Mouse (Mus musculus): ENCODE data around the gene Lamb3. TPM values are rescaled to one million over a fixed set of nuclear protein-coding genes. Genes with fewer than 3 reads are reported as not detected.

Gene Lamb3
- total and polyA plus RNA-seq, 3 experiments, result 10.1 to 14.6 (median 12.3) TPM

DNA sequence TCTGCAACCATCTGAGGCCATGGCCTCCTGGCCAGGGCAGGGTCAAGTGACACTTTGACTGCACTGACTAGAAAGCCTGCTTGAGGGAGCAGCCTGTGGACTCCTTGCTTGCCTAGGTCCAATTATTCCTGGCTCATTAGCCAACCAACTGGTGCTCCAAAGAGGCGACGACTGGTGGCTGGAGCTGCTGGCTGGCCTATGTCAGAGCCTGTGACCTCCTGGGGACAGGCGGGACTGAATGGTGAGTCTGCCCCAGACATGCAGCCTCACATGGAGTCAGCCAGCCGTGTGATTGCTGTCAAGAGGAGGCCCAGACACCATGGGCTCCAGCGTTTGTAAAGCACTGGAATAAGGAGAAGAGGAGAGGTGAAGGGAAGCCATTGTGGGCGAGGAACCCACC lies 153.7 kb downstream of the Lamb3 start:
- dilution Hi-C loops (cut with MboI; ENCODE audit: extremely low pct_ligation_motif_present, extremely low pct_unique_long_range_greater_than_20kb, low sequenced_read_pairs) (no loop called here), in situ Hi-C loops (cut with MboI; ENCODE audit: low pct_ligation_motif_present, low pct_unique_long_range_greater_than_20kb, low sequenced_read_pairs) (no loop called here)
- TF ChIP-seq RAD21 (IDR thresholded peaks at IDR 0.05; ENCODE audit: low read depth, low read length) (no peak), KAT2A (IDR thresholded peaks at IDR 0.05; ENCODE audit: insufficient replicate concordance, low read length) (no peak), MAFK (IDR thresholded peaks at IDR 0.05; ENCODE audit: insufficient replicate concordance, low read length) (no peak), NRF1 (IDR thresholded peaks at IDR 0.05; ENCODE audit: low read depth, low read length) (no peak), MAX (IDR thresholded peaks at IDR 0.05; ENCODE audit: low read length) (no peak), ETS1 (conservative IDR thresholded peaks at IDR 0.05; ENCODE audit: low read depth, low read length) (no peak), POLR2AphosphoS2 (IDR thresholded peaks at IDR 0.05; ENCODE audit: low read depth, low read length) (no peak), ZKSCAN1 (IDR thresholded peaks at IDR 0.05; ENCODE audit: borderline replicate concordance, low read depth, low read length) (no peak), USF2 (conservative IDR thresholded peaks at IDR 0.05; ENCODE audit: low read depth, low read length) (no peak), E2F4 (IDR thresholded peaks at IDR 0.05; ENCODE audit: insufficient replicate concordance, low read depth, low read length) (no peak), RCOR1 (conservative IDR thresholded peaks at IDR 0.05; ENCODE audit: low read depth, low read length) (no peak), CHD2 (IDR thresholded peaks at IDR 0.05; ENCODE audit: low read length) (no peak), MAZ (IDR thresholded peaks at IDR 0.05; ENCODE audit: low read depth, low read length) (no peak), PAX5 (IDR thresholded peaks at IDR 0.05; ENCODE audit: low read length) (no peak)
- Histone ChIP-seq H3K4me1 (ENCODE audit: control insufficient read depth in 1 of 2, insufficient read depth in 2 of 2) (peaks cover 0 to 35% of the 10 kb centered on the region in 2 experiments; a peak in 2 of 4 replicates), H3K79me2 (replicated peaks; ENCODE audit: control insufficient read depth, extremely low read depth, insufficient read depth, poor library complexity, severe bottlenecking) (no peaks in the 10 kb centered on the region), H3K27me3 (replicated peaks) (peaks cover 4% of the 10 kb centered on the region), H3K9ac (ENCODE audit: insufficient read depth, low read depth) (no peak overlapping the region), H3K9me3 (replicated peaks; ENCODE audit: low read length) (no peaks in the 10 kb centered on the region), H3K36me3 (replicated peaks in 1 of 2; ENCODE audit: control insufficient read depth in 1 of 2, insufficient read depth in 1 of 2, low read length in 1 of 2) (no peaks in the 10 kb centered on the region), H3K27ac (ENCODE audit: insufficient read depth, low read depth) (no peak overlapping the region), H3K4me3 (replicated peaks in 1 of 3; ENCODE audit: low read depth in 2 of 3, low read length in 2 of 3, poor library complexity in 1 of 3) (no peak overlapping the region), H3K4me2 (ENCODE audit: insufficient read depth, low read depth, poor library complexity, severe bottlenecking) (no peak overlapping the region)
- no peak for DNase-seq (ENCODE audit: extremely low read depth)

- Histone ChIP-seq H3K9me3 (replicated peaks; ENCODE audit: low read length) (no peaks in the 10 kb centered on the region), H3K27ac (ENCODE audit: insufficient read depth, low read depth) (no peak overlapping the region), H3K4me1 (ENCODE audit: control insufficient read depth in 1 of 2, insufficient read depth in 2 of 2) (peaks cover 0 to 35% of the 10 kb centered on the region in 2 experiments; a peak in 2 of 4 replicates), H3K4me2 (ENCODE audit: insufficient read depth, low read depth, poor library complexity, severe bottlenecking) (no peak overlapping the region), H3K79me2 (replicated peaks; ENCODE audit: control insufficient read depth, extremely low read depth, insufficient read depth, poor library complexity, severe bottlenecking) (no peaks in the 10 kb centered on the region), H3K9ac (ENCODE audit: insufficient read depth, low read depth) (no peak overlapping the region), H3K4me3 (replicated peaks in 1 of 3; ENCODE audit: low read depth in 2 of 3, low read length in 2 of 3, poor library complexity in 1 of 3) (no peak overlapping the region), H3K27me3 (replicated peaks) (peaks cover 4% of the 10 kb centered on the region), H3K36me3 (replicated peaks in 1 of 2; ENCODE audit: control insufficient read depth in 1 of 2, insufficient read depth in 1 of 2, low read length in 1 of 2) (no peaks in the 10 kb centered on the region)
- in situ Hi-C loops (cut with MboI; ENCODE audit: low pct_ligation_motif_present, low pct_unique_long_range_greater_than_20kb, low sequenced_read_pairs) (no loop called here), dilution Hi-C loops (cut with MboI; ENCODE audit: extremely low pct_ligation_motif_present, extremely low pct_unique_long_range_greater_than_20kb, low sequenced_read_pairs) (no loop called here)
- TF ChIP-seq MEF2A (IDR thresholded peaks at IDR 0.05; ENCODE audit: borderline replicate concordance, low read depth, low read length) (no peak), POLR2AphosphoS2 (IDR thresholded peaks at IDR 0.05; ENCODE audit: low read depth, low read length) (no peak), CHD1 (IDR thresholded peaks at IDR 0.05; ENCODE audit: low read depth, low read length) (no peak), BHLHE40 (IDR thresholded peaks at IDR 0.05; ENCODE audit: low read depth, low read length) (no peak), CTCF (conservative IDR thresholded peaks at IDR 0.05 in 1 of 2, IDR thresholded peaks at IDR 0.05 in 1 of 2; ENCODE audit: low read depth in 2 of 2, low read length in 2 of 2) (no peak), JUN (IDR thresholded peaks at IDR 0.05; ENCODE audit: insufficient read depth, low read depth, low read length) (no peak), KAT2A (IDR thresholded peaks at IDR 0.05; ENCODE audit: insufficient replicate concordance, low read length) (no peak), JUND (conservative IDR thresholded peaks at IDR 0.05; ENCODE audit: low read depth, low read length) (no peak), NRF1 (IDR thresholded peaks at IDR 0.05; ENCODE audit: low read depth, low read length) (no peak), NELFE (IDR thresholded peaks at IDR 0.05; ENCODE audit: low read depth, low read length) (no peak), ZC3H11A (IDR thresholded peaks at IDR 0.05; ENCODE audit: low read depth, low read length) (no peak), PAX5 (IDR thresholded peaks at IDR 0.05; ENCODE audit: low read length) (no peak), ETS1 (conservative IDR thresholded peaks at IDR 0.05; ENCODE audit: low read depth, low read length) (no peak), HCFC1 (IDR thresholded peaks at IDR 0.05; ENCODE audit: low read depth, low read length) (no peak), ELF1 (IDR thresholded peaks at IDR 0.05; ENCODE audit: low read depth, low read length) (no peak), EP300 (IDR thresholded peaks at IDR 0.05; ENCODE audit: low read length) (no peak), MAZ (IDR thresholded peaks at IDR 0.05; ENCODE audit: low read depth, low read length) (no peak)
- DNase-seq (ENCODE audit: extremely low read depth), result no peak
Observed at GRCm38 (mm10) chr1:193362078-193362477, 154.6 kb downstream of the Lamb3 start.

Data from CH12.LX (cell line).